Mouse (Mus musculus) forebrain, embryonic 14.5 days (tissue): ENCODE data around the gene Prl2c1. TPM values are rescaled to one million over a fixed set of nuclear protein-coding genes. Genes with fewer than 3 reads are reported as not detected.
"Not testable (repeated sequence)": the region's sequence is repeated elsewhere in the genome, so short reads cannot be mapped to it uniquely, and the experiment has no call there.

ENCODE experiments used
- ATAC-seq: fragments of 200-750 bp; cut with Nextera tagmentation; 2 replicates; pipeline ENCODE4 v1.8.0; 2017; ENCODE audit warnings: mild to moderate bottlenecking, moderate library complexity
- DNase-seq: peaks from one replicate; pipeline ENCODE4 v3.0.0-alpha.2; 2015; ENCODE audit warnings: low spot score
- H3K27ac ChIP-seq: fragments of 300-500 bp; sonication (generic); 2 replicates; pipeline ENCODE4 v1.5.1; 2014; ENCODE audit warnings: low read depth, mild to moderate bottlenecking, control low read depth, low read length, moderate library complexity
- H3K27me3 ChIP-seq: fragments of 300-500 bp; sonication (generic); replicated peaks from 2 replicates; pipeline ENCODE4 v1.6.1; 2014; ENCODE audit warnings: low read length, control low read depth, mixed read lengths; ENCODE audit not compliant: control insufficient read depth, insufficient read depth
- H3K36me3 ChIP-seq: fragments of 300-500 bp; sonication (generic); 2 replicates; pipeline ENCODE4 v1.6.1; 2014; ENCODE audit warnings: low read length, control low read depth; ENCODE audit not compliant: control insufficient read depth, insufficient read depth
- H3K4me1 ChIP-seq: fragments of 300-500 bp; sonication (generic); 2 replicates; pipeline ENCODE4 v1.6.1; 2014; ENCODE audit warnings: antibody characterized with exemption, low read length, control low read depth; ENCODE audit not compliant: control insufficient read depth, insufficient read depth
- H3K4me2 ChIP-seq: fragments of 300-500 bp; sonication (generic); 2 replicates; pipeline ENCODE4 v1.6.1; 2014; ENCODE audit warnings: mild to moderate bottlenecking, control low read depth, low read length
- H3K4me3 ChIP-seq: fragments of 300-500 bp; sonication (generic); 2 replicates; pipeline ENCODE4 v1.5.1; 2014; ENCODE audit warnings: low read depth, low read length, control low read depth
- H3K9ac ChIP-seq: fragments of 300-500 bp; sonication (generic); 2 replicates; pipeline ENCODE4 v1.6.1; 2014; ENCODE audit warnings: mild to moderate bottlenecking, low read length, control low read depth, moderate library complexity
- H3K9me3 ChIP-seq: fragments of 300-500 bp; sonication (generic); replicated peaks from 2 replicates; pipeline ENCODE4 v1.6.1; 2016; ENCODE audit warnings: low read length, control low read depth, mixed read lengths; ENCODE audit not compliant: control insufficient read depth
- WGBS: fragments of 180-500 bp; shearing (Covaris S2); extraction: QIAGEN DNeasy Blood & Tissue Kit; methylation state at CpG from one replicate; pipeline ENCODE4 v1.1.7; 2014; 5-methylcytosine and 5-hydroxymethylcytosine counted together
- polyA plus RNA-seq: library from polyadenylated mRNA; unstranded; fragments of >200 nt; fragmentation: Nextera tagmentation; extraction: Ambion mirVana; gene quantifications from 2 replicates; pipeline ENCODE4 v1.2.1, GENCODE M21; 2014

The Prl2c1 gene
- polyA plus RNA-seq = not detected in 2 replicates

- no peaks in the 10 kb centered on the region for H3K27me3 ChIP-seq
These were observed at the start of gene Prl2c1 for GRCm38 (mm10) chr13:27849042-27849441. Prl2c1 (plus strand) TSS chr13:27849342.

GRCm38 (mm10) chr13:27801354-27801753, 47.8 kb upstream of the Prl2c1 start, which contains the start of gene Prl2a1:
Prl2a1 (plus strand) TSS chr13:27801654.
- Histone ChIP-seq H3K4me3 (no peak within 1 kb of the TSS), H3K27ac (no peak within 1 kb of the TSS), H3K9me3 (no peaks in the 10 kb centered on the region), H3K4me2 (no peak within 1 kb of the TSS), H3K4me1 (no peaks in the 10 kb centered on the region), H3K9ac (no peak within 1 kb of the TSS), H3K27me3 (no peaks in the 10 kb centered on the region), H3K36me3 (no peaks in the 10 kb centered on the region)
- DNase-seq (no peak), ATAC-seq (no peak)
- 80% methylated on average over 1 of the region's 1 CpGs for WGBS

More at GRCm38 (mm10) chr13:27849042-27849441, at the start of gene Prl2c1:
- Histone ChIP-seq H3K27ac (no peak within 1 kb of the TSS), H3K36me3 (no peaks in the 10 kb centered on the region), H3K9me3 (no peaks in the 10 kb centered on the region), H3K4me3 (no peak within 1 kb of the TSS), H3K9ac (no peak within 1 kb of the TSS), H3K4me2 (no peak within 1 kb of the TSS), H3K4me1 (no peaks in the 10 kb centered on the region)
- no peak for DNase-seq
- no peak for ATAC-seq
- WGBS = 92% methylated on average over 3 of the region's 3 CpGs

GRCm38 (mm10) chr13:27802765-27803164, 46.4 kb upstream of the Prl2c1 start:
- 93% methylated on average over 1 of the region's 1 CpGs for WGBS
- Histone ChIP-seq H3K9me3 (no peaks in the 10 kb centered on the region), H3K4me1 (no peaks in the 10 kb centered on the region), H3K36me3 (no peaks in the 10 kb centered on the region), H3K4me3 (no peak overlapping the region), H3K9ac (no peak overlapping the region), H3K27ac (no peak overlapping the region), H3K27me3 (no peaks in the 10 kb centered on the region), H3K4me2 (no peak overlapping the region)
- ATAC-seq (no peak), DNase-seq (no peak)

GRCm38 (mm10) chr13:27904236-27904635, 55.1 kb downstream of the Prl2c1 start:
- not testable (repeated sequence) for ATAC-seq

More at GRCm38 (mm10) chr13:27904236-27904635, 55.1 kb downstream of the Prl2c1 start:
- H3K9me3 ChIP-seq, H3K27ac ChIP-seq, H3K4me2 ChIP-seq, H3K36me3 ChIP-seq, H3K9ac ChIP-seq, DNase-seq, H3K4me1 ChIP-seq, H3K27me3 ChIP-seq, H3K4me3 ChIP-seq: not testable (repeated sequence)
- WGBS = 97% methylated on average over 2 of the region's 2 CpGs

Other genes starting within 250 kb of the Prl2c1 start
- not detected in 2 replicates for gene Prl7b1, start 238.8 kb upstream of the Prl2c1 start, polyA plus RNA-seq
- gene Prl7a1, start 206.8 kb upstream of the Prl2c1 start, polyA plus RNA-seq = not detected in 2 replicates
- gene Prl7a2, start 181.3 kb upstream of the Prl2c1 start, polyA plus RNA-seq = not detected in 2 replicates
- gene Prl7d1, start 132.6 kb upstream of the Prl2c1 start, polyA plus RNA-seq = not detected in 2 replicates
- gene Prl7c1, start 68.5 kb upstream of the Prl2c1 start, polyA plus RNA-seq = not detected in 2 replicates
- not detected in 2 replicates for gene Prl2a1, start 47.7 kb upstream of the Prl2c1 start, polyA plus RNA-seq
- gene Prl4a1, start 166.9 kb downstream of the Prl2c1 start, polyA plus RNA-seq = not detected in 2 replicates